Mouse (Mus musculus) erythroblast, embryonic 14.5 days (primary cell): ENCODE results near the gene Coa3. TPM values are rescaled to one million over a fixed set of nuclear protein-coding genes. Genes with fewer than 3 reads are reported as not detected.

Experiments used
- H3K27me3 ChIP-seq: 2 replicates; pipeline ENCODE4 v1.6.1; 2012; ENCODE audit warnings: inconsistent platforms; ENCODE audit not compliant: control insufficient read depth
- H3K36me3 ChIP-seq: 2 replicates; pipeline ENCODE4 v1.6.1; 2012; ENCODE audit warnings: mild to moderate bottlenecking, inconsistent platforms; ENCODE audit not compliant: control insufficient read depth
- H3K4me1 ChIP-seq: 2 replicates; pipeline ENCODE4 v1.6.1; 2012; ENCODE audit warnings: inconsistent platforms; ENCODE audit not compliant: control insufficient read depth
- H3K4me3 ChIP-seq: replicated peaks from 2 replicates; pipeline ENCODE3; 2012; ENCODE audit warnings: moderate library complexity, mild to moderate bottlenecking, inconsistent platforms
- H3K9me3 ChIP-seq: 2 replicates; pipeline ENCODE4 v1.6.1; 2012; ENCODE audit warnings: low read length, inconsistent platforms, mixed read lengths; ENCODE audit not compliant: control insufficient read depth
- GATA1 ChIP-seq: IDR thresholded peaks from 2 replicates; pipeline ENCODE4 v1.6.1; 2012; ENCODE audit warnings: low read length, inconsistent platforms, mixed read lengths
- TAL1 ChIP-seq: IDR thresholded peaks from 3 replicates; pipeline ENCODE4 v1.6.1; 2012; ENCODE audit warnings: low read length, inconsistent platforms, mixed read lengths
- polyA plus RNA-seq: library from polyadenylated mRNA; stranded (reverse); fragments of >175 nt; gene quantifications from 2 replicates; pipeline ENCODE4 v1.2.3, GENCODE M21; 2012

Gene Coa3
- polyA plus RNA-seq, 1 experiment = 2.2 TPM

DNA sequence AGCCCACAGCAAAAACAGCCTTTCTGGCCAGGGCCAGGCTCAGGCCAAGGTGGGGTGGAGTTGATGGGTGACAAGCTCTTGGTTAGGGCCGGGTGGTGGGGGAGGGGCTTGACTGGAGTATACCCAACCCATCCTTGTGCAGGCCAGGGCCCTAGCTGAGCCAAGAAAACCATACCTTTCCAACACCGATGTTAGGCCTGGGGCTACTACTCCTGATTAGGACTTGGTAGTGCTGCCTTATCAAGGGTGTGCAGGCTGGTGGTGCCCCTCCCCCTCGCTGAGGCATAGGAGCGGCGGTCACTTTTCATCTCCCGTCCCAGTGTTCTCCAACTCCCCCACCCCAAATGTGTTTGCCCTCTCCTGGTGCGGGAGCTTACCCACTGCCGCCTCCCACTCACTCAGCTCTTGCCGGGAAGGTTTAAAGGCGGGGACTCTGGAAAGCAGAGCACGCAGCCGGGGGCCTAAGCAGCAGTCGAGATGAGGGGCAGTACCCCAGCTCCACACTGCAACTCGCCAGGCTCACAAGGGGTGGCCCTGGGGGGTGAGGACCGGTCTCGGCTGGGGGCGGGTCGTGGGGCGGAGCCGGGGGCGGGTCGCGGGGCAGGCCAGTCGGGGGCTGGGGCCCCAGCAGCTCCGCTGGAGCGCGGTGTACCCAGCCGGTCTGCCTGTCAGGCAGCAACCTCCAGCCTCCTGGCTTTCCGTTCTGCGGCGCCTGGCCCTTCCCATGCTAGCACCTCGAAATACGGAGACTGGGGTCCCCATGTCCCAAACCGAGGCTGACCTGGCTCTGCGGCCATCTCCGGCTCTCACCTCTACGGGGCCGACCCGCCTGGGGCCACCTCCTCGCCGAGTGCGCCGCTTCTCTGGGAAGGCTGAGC is 18.7 kb downstream of the Coa3 start, which contains the start of gene Wnk4:
Gene Wnk4 (plus strand): TSS at position 620 of the 878 bp plus-strand sequence.
- peaks cover 10% of the 10 kb centered on the region for H3K9me3 ChIP-seq
- peak within 1 kb of the TSS; percentile 82 for H3K4me3 ChIP-seq
- peak; percentile 92 for TF ChIP-seq TAL1
- peak; percentile 87 for TF ChIP-seq GATA1
- H3K4me1 ChIP-seq = peaks cover 83% of the 10 kb centered on the region
- peaks cover 47% of the 10 kb centered on the region for H3K27me3 ChIP-seq
- H3K36me3 ChIP-seq = peaks cover 53% of the 10 kb centered on the region

- Histone ChIP-seq H3K9me3 (peaks cover 5% of the 10 kb centered on the region; the same call in 1 of the 2 replicates), H3K4me3 (peak overlapping the region; percentile 82), H3K4me1 (peaks cover 83% of the 10 kb centered on the region), H3K27me3 (peaks cover 38% of the 10 kb centered on the region), H3K36me3 (peaks cover 47% of the 10 kb centered on the region)
- TF ChIP-seq TAL1 (no peak), GATA1 (no peak)
Measured at GRCm38 (mm10) chr11:101259261-101259712, 19.6 kb downstream of the Coa3 start.

DNA sequence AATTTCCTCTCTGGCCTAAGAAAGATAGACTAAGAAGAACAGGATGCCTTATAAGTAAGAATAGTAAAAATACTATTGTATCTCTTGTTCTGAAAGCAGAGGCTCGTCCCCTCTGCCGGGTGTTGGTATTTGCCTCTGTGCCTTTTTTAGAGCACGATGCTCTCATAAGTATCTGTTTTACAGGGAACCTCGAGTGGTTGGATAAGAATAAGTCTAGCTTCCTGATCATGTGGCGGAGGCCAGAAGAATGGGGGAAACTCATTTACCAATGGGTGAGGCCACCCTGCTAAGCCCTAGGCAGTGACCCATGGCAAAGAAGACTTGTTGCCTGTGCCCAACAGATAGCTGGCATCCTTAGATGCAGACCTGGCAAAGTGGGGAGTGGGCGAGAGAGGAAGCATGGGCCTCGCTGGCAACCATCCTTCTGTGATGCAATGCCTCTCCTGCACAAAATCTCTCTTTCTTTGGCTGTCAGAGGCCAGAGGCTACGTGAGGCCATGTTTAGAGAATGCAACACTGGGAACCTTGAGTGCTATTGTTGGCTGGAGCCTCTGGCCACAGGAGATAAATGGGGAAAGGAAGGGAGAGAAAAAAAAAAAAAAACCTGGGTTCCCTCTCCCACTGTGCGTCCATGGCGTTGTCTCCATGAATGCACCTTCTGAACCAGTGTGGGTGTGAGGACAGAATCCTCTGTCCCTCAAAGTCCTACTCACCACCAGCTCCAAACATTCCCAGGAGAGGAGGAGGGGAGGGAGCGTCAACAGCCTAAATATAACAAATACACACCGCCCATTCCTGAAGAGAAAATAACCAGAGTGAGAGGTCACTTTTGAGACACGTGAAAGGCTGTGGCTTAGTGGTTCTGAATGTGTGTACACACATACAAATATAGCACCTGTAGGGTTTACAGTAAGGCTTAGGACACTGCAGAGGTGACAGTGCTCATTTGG is 22.8 kb downstream of the Coa3 start:
- Histone ChIP-seq H3K27me3 (peaks cover 10% of the 10 kb centered on the region), H3K4me3 (no peak overlapping the region), H3K9me3 (no peaks in the 10 kb centered on the region), H3K36me3 (peaks cover 38% of the 10 kb centered on the region), H3K4me1 (peaks cover 75% of the 10 kb centered on the region)
- TF ChIP-seq TAL1 = no peak
- no peak for TF ChIP-seq GATA1

DNA sequence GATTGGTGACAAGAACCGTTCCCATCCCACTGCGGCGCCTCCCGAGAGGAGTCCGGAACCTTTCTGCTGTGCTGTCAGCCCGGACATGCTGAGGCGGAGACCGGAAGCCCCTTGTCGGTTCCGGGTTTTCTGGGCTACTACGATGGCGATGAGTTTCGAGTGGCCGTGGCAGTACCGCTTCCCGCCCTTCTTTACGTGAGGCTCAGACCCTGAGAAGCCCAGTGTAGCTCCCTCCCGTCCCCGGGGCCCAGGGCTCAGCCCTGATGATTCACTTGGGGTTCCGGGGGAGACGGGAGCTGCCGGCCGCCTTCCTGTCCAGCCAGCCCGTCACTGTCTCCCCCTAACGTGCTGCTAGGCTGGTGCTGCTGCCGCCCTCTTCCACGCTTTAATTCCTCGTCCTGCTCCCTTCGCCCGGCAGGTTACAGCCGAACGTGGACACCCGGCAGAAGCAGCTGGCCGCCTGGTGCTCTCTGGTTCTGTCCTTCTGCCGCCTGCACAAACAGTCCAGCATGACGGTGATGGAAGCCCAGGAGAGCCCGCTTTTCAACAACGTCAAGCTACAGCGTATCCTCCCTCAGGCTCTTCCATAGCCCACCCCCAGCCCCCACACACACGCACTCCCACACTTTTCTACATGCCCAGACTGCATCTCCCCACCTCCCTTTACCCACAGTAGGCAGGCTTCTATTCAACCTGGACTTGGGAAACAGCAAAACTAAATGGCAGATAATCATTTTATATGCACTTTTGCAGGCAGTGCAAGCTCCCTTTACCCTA is 25.1 kb downstream of the Coa3 start, which contains the start of gene Vps25:
Gene Vps25 (plus strand): TSS at position 95 of the 777 bp plus-strand sequence.
- Histone ChIP-seq H3K9me3 (no peaks in the 10 kb centered on the region), H3K27me3 (peaks cover 7% of the 10 kb centered on the region), H3K4me3 (peak within 1 kb of the TSS; percentile 70), H3K36me3 (peaks cover 32% of the 10 kb centered on the region), H3K4me1 (peaks cover 59% of the 10 kb centered on the region)
- TF ChIP-seq TAL1 = no peak
- no peak for TF ChIP-seq GATA1

GRCm38 (mm10) chr11:101252941-101253340 is 26.0 kb downstream of the Coa3 start:
- H3K36me3 ChIP-seq = peaks cover 23% of the 10 kb centered on the region
- no peaks in the 10 kb centered on the region for H3K9me3 ChIP-seq
- no peak for TF ChIP-seq TAL1
- no peak for TF ChIP-seq GATA1
- peaks cover 53% of the 10 kb centered on the region for H3K4me1 ChIP-seq
- H3K4me3 ChIP-seq = peak overlapping the region; percentile 70
- H3K27me3 ChIP-seq = peaks cover 15% of the 10 kb centered on the region

DNA sequence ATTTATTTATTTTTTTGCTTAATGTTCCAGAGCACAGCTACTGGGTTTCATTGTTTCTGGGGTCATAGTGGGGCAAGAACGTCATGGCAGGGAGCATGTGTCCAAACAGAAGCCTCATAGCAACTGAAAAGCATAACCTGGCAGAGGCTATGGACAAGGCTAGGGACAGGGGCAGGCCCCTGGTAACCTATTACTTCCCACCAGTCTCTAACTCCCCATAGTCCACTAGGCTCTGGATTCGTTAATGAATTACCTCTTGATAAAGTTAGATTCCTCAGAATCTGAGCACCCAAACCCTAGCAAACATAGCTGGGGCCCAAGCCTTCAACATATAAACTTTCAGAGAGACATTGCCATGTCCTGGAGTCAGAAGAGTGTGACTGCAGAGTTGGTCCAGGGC is 27.9 kb downstream of the Coa3 start:
- Histone ChIP-seq H3K9me3 (peaks cover 10% of the 10 kb centered on the region; the same call in 1 of the 2 replicates), H3K27me3 (peaks cover 34% of the 10 kb centered on the region), H3K36me3 (peaks cover 6% of the 10 kb centered on the region), H3K4me1 (peaks cover 46% of the 10 kb centered on the region), H3K4me3 (no peak overlapping the region)
- TF ChIP-seq GATA1 (no peak), TAL1 (no peak)

GRCm38 (mm10) chr11:101248258-101248994 is 30.5 kb downstream of the Coa3 start:
- TF ChIP-seq TAL1 = no peak
- TF ChIP-seq GATA1 = no peak
- Histone ChIP-seq H3K36me3 (no peaks in the 10 kb centered on the region), H3K9me3 (peaks cover 12% of the 10 kb centered on the region; the same call in 1 of the 2 replicates), H3K4me1 (peaks cover 31% of the 10 kb centered on the region), H3K27me3 (peaks cover 60% of the 10 kb centered on the region), H3K4me3 (no peak overlapping the region)

GRCm38 (mm10) chr11:101247521-101248030 is 31.3 kb downstream of the Coa3 start:
- Histone ChIP-seq H3K27me3 (peaks cover 68% of the 10 kb centered on the region), H3K36me3 (no peaks in the 10 kb centered on the region), H3K9me3 (peaks cover 12% of the 10 kb centered on the region; the same call in 1 of the 2 replicates), H3K4me1 (peaks cover 24% of the 10 kb centered on the region), H3K4me3 (no peak overlapping the region)
- no peak for TF ChIP-seq TAL1
- TF ChIP-seq GATA1 = no peak
